Mouse (Mus musculus) kidney, postnatal 25 days (tissue): Measurements from ENCODE around the gene C530008M17Rik.

Source experiments
- DNase-seq, 2 experiments: peaks; one replicate each; pipeline ENCODE4 v3.0.0; 2021; ENCODE audit warnings: mixed read lengths in 2 of 2

The C530008M17Rik gene

DNA sequence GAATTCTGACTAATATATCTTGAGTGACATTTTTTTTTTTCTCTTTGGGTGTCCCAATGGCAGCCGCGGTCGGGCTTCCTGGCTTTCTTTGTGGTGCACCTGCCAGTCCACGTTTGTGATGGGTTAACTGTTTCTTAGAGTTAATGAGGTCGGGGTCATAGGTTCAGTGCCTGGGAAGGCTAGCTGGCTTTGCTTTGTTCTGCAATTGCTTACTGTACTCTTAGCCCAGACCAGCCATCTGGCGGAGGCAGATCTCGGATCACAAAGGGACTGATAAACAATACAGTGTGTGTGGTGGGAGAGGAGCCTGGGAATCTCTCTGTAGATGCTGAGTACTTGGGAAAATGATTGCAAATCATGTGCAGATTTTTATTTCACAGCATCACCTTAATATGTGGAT is 9.1 kb downstream of the C530008M17Rik start:
- no peak for DNase-seq

- no peak for DNase-seq
Measured at GRCm38 (mm10) chr5:76666026-76666756, 9.9 kb downstream of the C530008M17Rik start.

- no peak for DNase-seq
Measured at GRCm38 (mm10) chr5:76668118-76668517, 11.8 kb downstream of the C530008M17Rik start.

GRCm38 (mm10) chr5:76668547-76668946 is 12.2 kb downstream of the C530008M17Rik start:
- DNase-seq: no peak

- no peak for DNase-seq
Measured at GRCm38 (mm10) chr5:76670183-76670582, 13.9 kb downstream of the C530008M17Rik start.

DNA sequence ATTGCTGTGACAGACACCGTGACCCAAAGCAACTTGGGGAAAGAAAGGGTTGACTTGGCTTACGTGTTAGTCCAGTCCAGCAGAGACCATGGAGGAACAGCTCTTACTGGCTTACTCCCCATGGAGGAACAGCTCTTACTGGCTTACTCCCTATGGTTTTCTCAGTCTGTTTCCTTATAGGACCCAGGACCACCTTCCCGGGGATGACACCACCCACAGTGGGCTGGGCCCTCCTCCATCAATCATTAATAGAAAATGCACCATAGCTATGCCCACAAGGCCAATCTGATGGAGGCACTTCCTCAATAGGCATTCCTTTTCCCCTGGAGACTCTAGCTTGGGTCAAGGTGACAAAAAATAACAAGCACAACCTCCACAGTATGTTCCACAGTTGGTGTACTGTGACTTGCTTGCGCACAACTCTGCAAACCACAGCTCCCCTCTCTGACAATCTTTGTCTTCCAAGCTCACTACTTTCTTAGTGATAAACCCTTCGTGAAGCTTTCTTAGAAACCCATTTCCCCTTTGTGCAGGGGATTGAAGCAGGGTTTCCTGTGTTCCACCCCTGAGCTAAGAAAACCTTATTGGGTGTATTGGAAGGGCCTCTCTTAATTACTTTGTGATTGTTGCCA is 17.8 kb downstream of the C530008M17Rik start:
- no peak for DNase-seq

GRCm38 (mm10) chr5:76675369-76675768 is 19.1 kb downstream of the C530008M17Rik start:
- DNase-seq: no peak

DNA sequence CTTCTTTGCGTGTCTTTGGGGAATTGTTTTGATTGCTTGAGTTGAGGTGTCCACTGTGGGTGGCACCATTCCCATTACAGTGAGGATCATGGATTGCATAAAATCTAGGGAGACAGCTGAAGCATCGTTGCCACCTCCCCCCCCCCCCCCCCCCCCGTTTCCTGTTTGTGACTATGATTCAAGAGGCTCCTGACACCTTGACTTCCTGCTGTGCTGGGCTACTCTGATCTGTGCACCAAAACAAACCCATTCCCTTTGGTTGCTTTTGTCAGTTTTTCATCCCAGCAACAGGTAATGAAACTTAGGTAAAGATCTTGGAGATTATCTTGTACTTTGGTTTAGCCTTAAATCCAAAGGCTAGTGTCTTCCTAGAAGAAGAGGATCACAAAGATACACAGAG is 24.6 kb downstream of the C530008M17Rik start:
- no peak for DNase-seq

- DNase-seq: no peak
Measured at GRCm38 (mm10) chr5:76681895-76682656, 25.8 kb downstream of the C530008M17Rik start.

- DNase-seq: no peak
Measured at GRCm38 (mm10) chr5:76683455-76683854, 27.1 kb downstream of the C530008M17Rik start.

DNA sequence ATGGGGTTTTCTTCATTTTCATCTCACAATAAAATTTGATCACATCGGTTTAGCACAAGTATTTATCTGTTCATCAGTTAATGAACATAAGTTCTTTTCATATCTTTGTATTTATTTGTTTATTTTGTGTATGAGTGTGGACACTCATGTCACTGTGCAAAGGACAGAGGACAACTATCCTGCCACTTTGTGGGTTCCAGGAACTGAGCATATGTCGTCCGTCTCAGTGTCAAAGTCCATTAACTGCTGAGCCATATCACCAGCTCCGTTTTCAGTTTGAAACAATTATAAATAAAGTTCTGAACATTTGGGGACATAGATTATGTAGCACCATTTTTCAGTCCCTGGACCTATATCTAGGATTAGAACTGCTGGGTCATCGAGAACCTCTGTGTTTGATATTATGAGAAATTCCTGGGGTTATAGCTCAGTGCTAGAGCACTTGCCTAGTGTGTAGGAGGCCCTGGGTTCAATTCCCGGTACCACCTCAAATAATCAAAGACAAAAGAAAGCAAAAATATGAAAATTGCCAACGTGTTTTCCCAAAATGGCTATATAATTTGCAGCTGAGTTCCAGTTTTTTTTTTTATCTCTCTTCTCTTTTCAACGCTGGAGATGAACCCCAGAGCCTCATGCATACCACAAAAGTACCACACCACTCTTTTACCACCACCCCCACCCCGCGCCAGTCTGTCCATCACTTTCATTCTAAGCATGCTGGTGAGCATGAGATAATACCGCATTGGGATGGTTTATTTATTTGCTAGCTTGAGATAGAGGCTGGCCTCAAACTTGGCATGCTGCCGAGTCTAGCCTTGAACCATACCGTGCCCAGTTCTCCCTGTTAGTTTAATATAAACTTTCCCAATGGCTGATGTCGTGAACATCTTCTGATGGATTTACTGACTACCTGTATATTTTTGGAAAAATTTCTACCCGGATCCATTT is 28.6 kb downstream of the C530008M17Rik start:
- DNase-seq: peak in 1 of 2 experiments; percentile 8

DNA sequence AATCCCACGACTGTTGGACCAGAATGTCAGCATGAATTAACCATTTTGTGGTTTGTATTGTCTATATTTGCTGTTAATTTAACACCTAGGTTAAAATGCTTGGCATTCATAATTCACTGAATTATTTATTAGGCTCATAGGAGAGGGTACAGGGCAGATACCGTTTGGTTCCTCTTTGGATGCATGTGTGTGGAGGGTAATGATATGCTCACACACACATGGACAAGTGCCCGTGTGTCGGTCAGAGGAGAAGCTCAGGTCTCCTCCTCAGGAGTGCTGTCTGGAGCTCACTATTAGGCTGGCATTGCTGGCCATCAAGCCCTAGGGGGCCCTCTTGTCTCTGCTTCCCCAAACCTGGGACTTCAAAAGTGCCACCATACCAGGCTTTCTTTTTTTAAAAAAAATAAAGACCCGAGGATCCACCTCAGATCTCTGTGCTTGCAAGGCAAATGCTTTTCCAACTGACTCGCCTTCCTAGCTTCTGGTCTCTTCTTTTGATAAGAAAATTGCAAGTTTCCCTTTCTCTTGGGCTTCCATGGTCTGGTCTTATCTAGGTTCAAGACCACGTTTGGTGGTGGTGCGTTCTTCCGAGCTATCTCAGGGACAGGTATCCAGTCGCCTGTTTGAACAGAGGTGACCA is 31.8 kb downstream of the C530008M17Rik start:
- no peak for DNase-seq

GRCm38 (mm10) chr5:76688643-76689042 is 32.3 kb downstream of the C530008M17Rik start:
- no peak for DNase-seq

GRCm38 (mm10) chr5:76690177-76690593 is 33.9 kb downstream of the C530008M17Rik start:
- DNase-seq: no peak

DNA sequence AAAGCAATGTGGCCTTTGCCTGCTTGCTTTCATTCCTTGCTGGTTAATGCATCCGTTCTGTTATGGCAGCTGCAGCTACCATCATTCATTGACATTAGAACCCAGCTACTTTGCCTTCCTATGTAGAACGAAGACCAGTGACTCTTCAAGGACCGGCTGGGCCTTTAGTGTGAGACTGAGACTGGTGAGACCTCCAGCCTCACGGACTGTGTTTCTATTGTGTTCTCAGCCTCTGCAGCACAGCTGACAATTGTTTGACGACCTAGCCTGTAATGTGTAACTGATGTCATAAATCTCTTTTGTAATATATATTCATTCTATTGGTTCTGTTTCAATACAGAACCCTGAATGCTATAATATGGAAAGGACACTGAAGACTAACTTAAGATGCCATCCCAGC is 34.9 kb downstream of the C530008M17Rik start:
- DNase-seq: no peak

GRCm38 (mm10) chr5:76691706-76692424 is 35.6 kb downstream of the C530008M17Rik start:
- DNase-seq: no peak

DNA sequence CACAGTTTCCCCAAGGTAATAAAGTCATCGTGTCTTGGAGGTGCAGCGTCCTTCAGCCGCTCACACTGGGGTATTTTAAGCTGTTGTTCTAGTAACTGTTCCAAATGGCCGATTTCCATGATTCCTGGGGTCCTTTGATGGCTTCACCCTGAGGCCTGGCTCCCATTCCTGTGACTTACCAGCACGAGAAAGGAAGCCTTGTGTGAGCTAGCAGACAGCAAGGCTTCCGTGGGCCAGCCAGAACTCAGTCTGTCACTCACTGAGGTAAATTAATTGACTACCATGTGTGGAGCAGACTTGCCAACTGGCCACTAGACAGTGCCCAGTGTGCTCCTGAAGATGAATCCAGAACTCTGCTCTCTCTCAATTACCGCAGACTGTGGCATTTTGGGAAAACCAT is 41.2 kb downstream of the C530008M17Rik start:
- DNase-seq: no peak

- DNase-seq: no peak
Measured at GRCm38 (mm10) chr5:76698187-76698586, 41.9 kb downstream of the C530008M17Rik start.

DNA sequence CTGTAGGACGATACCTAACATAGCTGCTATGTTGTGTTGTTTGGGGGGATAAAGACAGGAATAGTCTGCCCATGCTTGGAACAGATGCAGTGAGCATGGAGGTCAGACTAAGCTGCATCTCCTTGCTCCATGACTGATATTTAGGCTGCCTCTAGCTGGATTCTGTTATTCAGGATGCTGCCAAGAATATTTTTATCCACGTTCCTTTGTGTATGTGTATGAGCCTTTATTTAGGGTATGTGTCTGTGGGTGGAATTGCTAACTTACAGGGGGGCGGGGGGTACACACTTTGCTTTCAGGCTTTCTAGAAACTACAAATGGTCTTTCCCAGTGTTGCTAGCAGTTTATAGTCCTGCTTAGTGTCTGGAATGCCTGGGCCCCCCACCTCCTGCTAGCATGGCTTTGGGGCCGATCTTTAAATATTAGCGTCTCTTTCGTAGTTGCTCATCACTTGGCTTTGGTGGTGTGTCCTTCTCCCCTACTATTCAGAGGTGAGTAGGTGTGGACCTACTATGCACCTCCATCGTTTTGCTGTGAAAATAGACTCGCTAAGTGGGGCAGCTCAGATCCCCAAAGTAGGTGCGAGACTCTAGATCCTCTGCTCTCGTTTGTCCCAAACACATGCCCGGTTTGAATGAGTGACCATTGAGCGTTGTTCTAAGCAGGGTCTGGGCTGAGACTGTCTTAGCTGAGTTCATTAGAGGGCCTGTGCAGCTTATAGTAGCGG is 45.0 kb downstream of the C530008M17Rik start:
- DNase-seq: no peak

- DNase-seq: no peak
Measured at GRCm38 (mm10) chr5:76702104-76702503, 45.8 kb downstream of the C530008M17Rik start.

DNA sequence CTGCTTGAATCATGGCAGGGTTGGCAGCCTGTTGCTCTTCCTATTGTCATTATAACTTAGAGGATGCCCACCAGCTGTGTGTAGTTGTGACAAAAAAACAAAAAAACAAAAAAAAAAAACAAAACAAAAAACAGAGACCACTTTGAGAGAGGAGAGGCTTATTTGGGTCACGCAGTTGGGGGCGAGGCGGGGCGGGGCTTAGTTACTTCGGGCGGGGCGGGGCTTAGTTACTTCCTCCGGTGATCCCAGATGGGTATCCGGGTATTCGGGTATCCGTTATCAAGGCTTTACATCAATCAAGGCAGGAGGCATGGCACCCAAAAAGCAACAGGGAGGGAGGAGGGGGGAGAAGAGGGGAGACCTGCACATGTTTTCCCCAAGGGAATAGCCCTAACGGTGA is 46.3 kb downstream of the C530008M17Rik start:
- peak in 1 of 2 experiments; percentile 29 for DNase-seq
